Mouse (Mus musculus): ENCODE data around the gene Ctdspl. TPM values are rescaled to one million over a fixed set of nuclear protein-coding genes. Genes with fewer than 3 reads are reported as not detected.

Gene Ctdspl
- polyA plus RNA-seq, 1 experiment = 9.3 TPM

GRCm38 (mm10) chr9:118913613-118914012 is 12.6 kb upstream of the Ctdspl start:
- Histone ChIP-seq H3K4me3 (ENCODE audit: control insufficient read depth, insufficient read depth, low read length) (no peak overlapping the region), H3K4me1 (replicated peaks; ENCODE audit: control insufficient read depth, insufficient read depth, low read length) (0 out of 2 replicates have a peak, but pooled peaks cover 2% of the 10 kb centered on the region), H3K27ac (ENCODE audit: control insufficient read depth, insufficient read depth, low read length) (no peak overlapping the region), H3K36me3 (ENCODE audit: control insufficient read depth, insufficient read depth, low read length) (no peaks in the 10 kb centered on the region), H3K27me3 (ENCODE audit: control insufficient read depth, insufficient read depth, low read length) (no peaks in the 10 kb centered on the region)
- no peak for TF ChIP-seq POLR2A (IDR thresholded peaks at IDR 0.05; ENCODE audit: control insufficient read depth, extremely low read depth, insufficient read depth, low read length, poor library complexity)
- TF ChIP-seq CTCF (IDR thresholded peaks at IDR 0.05; ENCODE audit: borderline replicate concordance, control insufficient read depth, extremely low read depth, insufficient read depth, low read length, poor library complexity) = no peak
- no peak for DNase-seq
- 75% methylated on average over 3 of the region's 3 CpGs for WGBS

GRCm38 (mm10) chr9:118914589-118914988 is 11.7 kb upstream of the Ctdspl start:
- Histone ChIP-seq H3K27ac (ENCODE audit: control insufficient read depth, insufficient read depth, low read length) (no peak overlapping the region), H3K4me3 (ENCODE audit: control insufficient read depth, insufficient read depth, low read length) (no peak overlapping the region), H3K27me3 (ENCODE audit: control insufficient read depth, insufficient read depth, low read length) (no peaks in the 10 kb centered on the region), H3K36me3 (ENCODE audit: control insufficient read depth, insufficient read depth, low read length) (no peaks in the 10 kb centered on the region), H3K4me1 (replicated peaks; ENCODE audit: control insufficient read depth, insufficient read depth, low read length) (0 out of 2 replicates have a peak, but pooled peaks cover 4% of the 10 kb centered on the region)
- DNase-seq = no peak
- no peak for TF ChIP-seq CTCF (IDR thresholded peaks at IDR 0.05; ENCODE audit: borderline replicate concordance, control insufficient read depth, extremely low read depth, insufficient read depth, low read length, poor library complexity)
- no peak for TF ChIP-seq POLR2A (IDR thresholded peaks at IDR 0.05; ENCODE audit: control insufficient read depth, extremely low read depth, insufficient read depth, low read length, poor library complexity)
- 90% methylated on average over 8 of the region's 8 CpGs for WGBS

- no peak overlapping the region for H3K27ac ChIP-seq (ENCODE audit: control insufficient read depth, insufficient read depth, low read length)
- no peak overlapping the region for H3K4me3 ChIP-seq (ENCODE audit: control insufficient read depth, insufficient read depth, low read length)
- no peaks in the 10 kb centered on the region for H3K27me3 ChIP-seq (ENCODE audit: control insufficient read depth, insufficient read depth, low read length)
- 80% methylated on average over 5 of the region's 5 CpGs for WGBS
- DNase-seq = peak; percentile 41
- no peak for TF ChIP-seq CTCF (IDR thresholded peaks at IDR 0.05; ENCODE audit: borderline replicate concordance, control insufficient read depth, extremely low read depth, insufficient read depth, low read length, poor library complexity)
- TF ChIP-seq POLR2A (IDR thresholded peaks at IDR 0.05; ENCODE audit: control insufficient read depth, extremely low read depth, insufficient read depth, low read length, poor library complexity) = no peak
- no peaks in the 10 kb centered on the region for H3K36me3 ChIP-seq (ENCODE audit: control insufficient read depth, insufficient read depth, low read length)
- H3K4me1 ChIP-seq (replicated peaks; ENCODE audit: control insufficient read depth, insufficient read depth, low read length) = 0 out of 2 replicates have a peak, but pooled peaks cover 4% of the 10 kb centered on the region
These were observed 11.0 kb upstream of the Ctdspl start for GRCm38 (mm10) chr9:118915290-118915689.

- H3K4me1 ChIP-seq (replicated peaks; ENCODE audit: control insufficient read depth, insufficient read depth, low read length) = peaks cover 6% of the 10 kb centered on the region
- 80% methylated on average over 16 of the region's 16 CpGs for WGBS
- H3K27ac ChIP-seq (ENCODE audit: control insufficient read depth, insufficient read depth, low read length) = no peak overlapping the region
- no peaks in the 10 kb centered on the region for H3K36me3 ChIP-seq (ENCODE audit: control insufficient read depth, insufficient read depth, low read length)
- no peaks in the 10 kb centered on the region for H3K27me3 ChIP-seq (ENCODE audit: control insufficient read depth, insufficient read depth, low read length)
- DNase-seq = no peak
- TF ChIP-seq POLR2A (IDR thresholded peaks at IDR 0.05; ENCODE audit: control insufficient read depth, extremely low read depth, insufficient read depth, low read length, poor library complexity) (no peak), CTCF (IDR thresholded peaks at IDR 0.05; ENCODE audit: borderline replicate concordance, control insufficient read depth, extremely low read depth, insufficient read depth, low read length, poor library complexity) (no peak)
- H3K4me3 ChIP-seq (ENCODE audit: control insufficient read depth, insufficient read depth, low read length) = no peak overlapping the region
These were observed 6.5 kb upstream of the Ctdspl start for GRCm38 (mm10) chr9:118919672-118920186.

- TF ChIP-seq POLR2A (IDR thresholded peaks at IDR 0.05; ENCODE audit: control insufficient read depth, extremely low read depth, insufficient read depth, low read length, poor library complexity) (no peak), CTCF (IDR thresholded peaks at IDR 0.05; ENCODE audit: borderline replicate concordance, control insufficient read depth, extremely low read depth, insufficient read depth, low read length, poor library complexity) (peak; percentile 95)
- 64% methylated on average over 12 of the region's 12 CpGs for WGBS
- Histone ChIP-seq H3K4me3 (ENCODE audit: control insufficient read depth, insufficient read depth, low read length) (no peak overlapping the region), H3K4me1 (replicated peaks; ENCODE audit: control insufficient read depth, insufficient read depth, low read length) (peaks cover 13% of the 10 kb centered on the region), H3K27me3 (ENCODE audit: control insufficient read depth, insufficient read depth, low read length) (no peaks in the 10 kb centered on the region), H3K36me3 (ENCODE audit: control insufficient read depth, insufficient read depth, low read length) (no peaks in the 10 kb centered on the region), H3K27ac (ENCODE audit: control insufficient read depth, insufficient read depth, low read length) (no peak overlapping the region)
- DNase-seq = peak; percentile 77
These were observed 5.3 kb upstream of the Ctdspl start for GRCm38 (mm10) chr9:118920798-118921515.

- 29% methylated on average over 3 of the region's 3 CpGs for WGBS
- H3K27me3 ChIP-seq (ENCODE audit: control insufficient read depth, insufficient read depth, low read length) = no peaks in the 10 kb centered on the region
- TF ChIP-seq CTCF (IDR thresholded peaks at IDR 0.05; ENCODE audit: borderline replicate concordance, control insufficient read depth, extremely low read depth, insufficient read depth, low read length, poor library complexity) = no peak
- no peak for TF ChIP-seq POLR2A (IDR thresholded peaks at IDR 0.05; ENCODE audit: control insufficient read depth, extremely low read depth, insufficient read depth, low read length, poor library complexity)
- H3K4me1 ChIP-seq (replicated peaks; ENCODE audit: control insufficient read depth, insufficient read depth, low read length) = peaks cover 16% of the 10 kb centered on the region
- H3K27ac ChIP-seq (ENCODE audit: control insufficient read depth, insufficient read depth, low read length) = no peak overlapping the region
- H3K4me3 ChIP-seq (ENCODE audit: control insufficient read depth, insufficient read depth, low read length) = no peak overlapping the region
- no peaks in the 10 kb centered on the region for H3K36me3 ChIP-seq (ENCODE audit: control insufficient read depth, insufficient read depth, low read length)
- DNase-seq = no peak
These were observed 4.3 kb upstream of the Ctdspl start for GRCm38 (mm10) chr9:118921926-118922325.
